Mouse (Mus musculus) stomach, postnatal 0 days (tissue): ENCODE results near the gene Ctnna3.

Experiments
- CTCF ChIP-seq: IDR thresholded peaks from 2 replicates; pipeline ENCODE4 v1.5.1; 2016; ENCODE audit warnings: antibody characterized with exemption, low read depth, mild to moderate bottlenecking, moderate library complexity
- EP300 ChIP-seq: optimal IDR thresholded peaks from 2 replicates; pipeline ENCODE3; 2016; ENCODE audit warnings: antibody characterized with exemption

DNA sequence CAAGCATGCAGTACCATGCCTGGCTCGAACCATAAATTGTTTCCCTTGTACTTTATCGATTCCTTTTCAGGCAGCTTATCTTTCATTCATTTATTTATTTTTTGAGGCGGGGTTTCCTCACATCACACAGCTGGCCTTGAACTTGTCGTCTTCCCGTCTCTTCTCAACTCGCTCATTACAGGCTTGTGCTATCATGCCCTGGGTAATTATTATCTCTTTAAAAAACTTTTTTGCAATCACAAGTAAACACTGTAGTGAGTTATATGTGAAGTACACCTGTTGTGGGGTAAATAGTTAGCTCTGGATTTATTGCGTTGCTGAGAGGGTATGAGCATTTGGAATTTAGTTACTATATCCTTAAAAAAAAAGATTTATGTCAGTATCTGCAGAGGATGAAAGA, 14.6 kb upstream of the Ctnna3 start:
- TF ChIP-seq CTCF (no peak), EP300 (no peak)
